Mouse (Mus musculus): ENCODE measurements around the gene Hsd3b7.
"Not testable (repeated sequence)": the region's sequence is repeated elsewhere in the genome, so short reads cannot be mapped to it uniquely, and the experiment has no call there.

Hsd3b7 gene

DNA sequence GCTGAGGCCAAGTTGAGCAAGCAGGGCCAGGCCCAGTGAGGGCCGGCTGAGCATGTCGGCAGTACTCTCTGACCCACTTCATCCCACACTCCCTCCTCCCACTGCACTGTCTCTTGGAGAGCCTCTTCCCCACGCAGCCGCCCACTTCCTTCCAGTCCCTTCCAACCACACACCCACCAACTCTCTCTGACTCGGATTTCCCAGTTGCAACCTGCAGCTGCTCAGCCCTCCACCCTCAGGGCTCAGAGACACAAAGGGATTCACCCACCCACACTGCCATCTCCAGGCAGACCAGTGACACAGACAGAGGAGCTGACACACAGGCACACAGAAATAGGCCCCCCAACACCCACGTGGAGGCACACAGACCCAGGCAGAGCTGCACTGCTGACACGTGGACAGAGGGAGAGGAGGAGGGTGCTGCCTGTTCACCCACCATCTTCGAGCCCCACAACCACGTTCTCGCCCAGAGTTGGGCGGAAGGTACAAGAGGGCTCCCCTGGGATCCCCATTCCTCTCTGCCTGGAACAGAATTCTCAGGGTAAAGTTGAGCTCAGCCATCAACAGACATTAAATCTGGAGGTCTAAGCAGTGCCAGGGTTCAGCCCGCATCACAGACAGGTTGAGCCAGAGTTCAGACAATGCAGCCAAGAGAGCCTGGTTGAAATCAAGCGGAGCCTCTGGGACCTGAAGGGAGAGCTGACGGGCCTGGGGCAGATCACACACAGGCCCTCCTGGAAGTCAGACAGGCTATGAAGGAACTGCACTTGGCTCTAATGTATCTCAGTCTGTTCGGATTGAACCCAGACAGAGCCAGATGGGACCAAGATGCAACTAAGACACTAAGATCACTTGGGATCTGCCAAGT, 15.8 kb downstream of the Hsd3b7 start:
- DNase-seq (ENCODE audit: low spot score in 2 of 2): no peak

DNA sequence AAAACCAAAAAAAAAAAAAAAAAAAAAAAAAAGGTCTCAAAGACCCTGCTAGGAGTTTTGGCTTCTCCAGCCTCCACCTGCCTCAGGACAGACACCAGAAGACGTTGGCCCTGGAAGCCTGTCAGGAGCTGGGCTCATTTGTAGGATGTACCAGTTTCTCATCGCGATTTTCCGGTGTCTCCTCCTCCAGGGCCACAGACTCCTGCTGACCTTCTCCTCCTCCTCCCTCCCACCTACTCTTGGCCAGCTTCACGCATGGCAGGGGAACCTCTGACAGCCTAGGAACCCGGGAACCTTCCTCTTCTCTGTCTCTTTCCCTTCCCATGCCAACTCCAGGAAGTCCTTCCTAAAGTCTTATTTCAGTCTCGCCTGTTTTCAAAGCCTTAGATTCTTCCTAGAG, 16.6 kb downstream of the Hsd3b7 start:
- no peak for DNase-seq (ENCODE audit: low spot score in 2 of 2)

DNA sequence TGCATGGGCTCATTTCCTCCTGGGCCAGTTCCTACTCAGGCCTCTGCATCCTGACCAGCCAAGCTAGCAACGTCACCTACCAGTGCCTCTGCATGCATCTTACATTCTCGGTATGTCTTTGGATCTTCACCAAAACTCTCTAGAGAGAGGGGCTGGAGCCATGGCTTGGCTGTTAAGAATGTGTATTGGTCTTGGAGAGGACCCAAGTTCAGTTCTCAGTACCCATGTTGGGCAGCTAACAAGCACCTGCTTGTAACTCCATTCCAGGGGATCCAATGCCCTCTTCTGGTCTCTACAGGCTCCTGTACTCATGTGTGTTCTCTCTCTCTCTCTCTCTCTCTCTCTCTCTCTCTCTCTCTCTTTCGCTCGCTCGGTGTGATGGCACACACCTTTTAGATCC, 17.4 kb downstream of the Hsd3b7 start:
- no peak for DNase-seq (ENCODE audit: low spot score in 2 of 2)

DNA sequence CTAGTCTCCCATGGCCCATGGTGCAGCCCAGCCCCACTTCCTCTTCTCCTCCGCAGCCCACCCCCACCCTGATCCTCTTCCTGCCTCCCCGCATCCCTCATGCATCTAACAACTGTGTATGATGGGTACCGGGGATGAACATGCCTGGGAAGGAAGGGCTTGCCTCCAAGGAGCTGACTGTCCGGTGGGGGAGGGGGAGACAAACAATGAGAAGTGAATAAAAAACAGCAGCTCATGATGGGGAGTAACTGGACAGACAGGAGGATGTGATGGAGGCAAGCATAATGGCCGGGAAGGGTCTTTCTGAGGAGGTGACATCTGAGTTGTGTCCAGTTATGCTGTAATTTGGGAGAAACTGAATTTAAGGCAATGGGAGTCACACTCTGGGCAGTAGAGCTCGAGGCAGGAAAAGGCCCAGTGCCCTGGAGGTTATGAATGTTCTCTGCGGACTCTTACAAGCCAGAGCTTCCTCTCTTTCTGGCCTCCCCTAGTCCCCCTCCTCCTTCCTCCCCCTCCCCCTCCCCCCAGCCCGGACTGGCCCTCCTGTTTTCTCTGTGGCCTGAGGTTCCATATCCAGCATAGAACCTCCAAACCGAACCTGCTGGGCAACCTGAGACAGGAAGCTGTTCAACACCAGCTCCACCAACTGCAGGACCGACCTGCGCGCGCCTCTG, 20.6 kb downstream of the Hsd3b7 start:
- DNase-seq (ENCODE audit: low spot score in 2 of 2): no peak

DNA sequence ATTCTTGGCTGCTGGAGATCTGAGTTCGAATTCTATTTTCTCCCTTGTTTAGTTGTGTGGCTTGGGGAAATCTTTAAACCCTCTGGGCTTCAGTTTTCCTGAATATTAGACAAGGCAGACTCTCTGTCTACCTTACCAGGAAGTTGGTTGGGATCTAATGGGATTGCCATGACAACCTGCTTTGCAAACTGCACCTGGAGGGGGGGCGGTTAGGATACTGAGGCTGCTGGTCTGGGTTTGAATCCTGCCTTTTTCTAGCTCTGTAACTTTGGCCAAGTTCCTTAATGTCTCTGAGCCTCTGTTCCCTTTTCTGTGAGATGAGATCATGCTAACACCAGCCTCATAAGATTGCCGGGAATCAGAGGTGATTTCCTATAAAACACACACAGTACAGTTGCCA, 22.1 kb downstream of the Hsd3b7 start:
- DNase-seq (ENCODE audit: low spot score in 2 of 2): no peak

DNA sequence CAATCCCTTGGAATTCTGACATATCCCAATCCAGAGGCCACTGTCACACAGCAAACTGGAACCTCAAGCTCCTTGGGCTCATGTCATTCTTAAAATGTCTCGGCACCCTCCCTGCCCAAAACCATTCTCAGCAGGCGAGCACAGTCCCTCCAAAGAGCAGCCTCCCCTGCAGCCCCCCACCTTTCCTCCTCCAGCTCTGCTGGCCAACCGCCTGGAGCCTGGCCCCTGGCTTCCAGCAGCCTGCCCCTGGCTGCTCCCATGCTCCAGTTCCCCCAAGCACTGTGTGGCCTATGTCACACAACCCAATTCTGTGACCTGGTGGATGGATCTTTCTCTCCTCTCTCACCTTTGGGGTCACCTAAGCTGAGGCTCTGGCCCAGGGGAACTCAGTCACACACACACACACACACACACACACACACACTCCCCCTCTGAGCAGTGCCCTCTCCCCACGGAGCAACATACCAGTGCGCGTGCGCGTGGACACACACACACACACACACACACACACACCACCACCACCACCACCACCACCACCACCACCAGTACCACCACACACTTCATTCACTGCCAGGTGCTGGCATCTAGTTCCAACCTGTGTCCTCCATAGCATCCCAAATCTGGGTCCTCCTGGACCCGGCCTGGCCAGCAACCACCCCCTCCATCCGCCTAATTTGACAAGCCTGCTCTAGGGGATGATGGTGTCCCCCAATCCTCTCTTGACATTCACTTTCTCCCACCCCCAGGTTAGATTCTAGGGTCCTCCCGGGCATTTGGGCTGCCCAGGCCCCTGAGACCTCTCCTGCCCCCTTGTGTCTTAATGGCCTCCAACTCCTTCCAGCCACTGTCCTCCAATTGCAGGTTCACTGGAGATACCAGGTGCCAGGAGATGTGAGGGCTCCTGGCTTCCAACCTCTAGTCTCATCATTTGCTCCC, 23.1 kb downstream of the Hsd3b7 start:
- no peak for DNase-seq (ENCODE audit: low spot score in 2 of 2)

DNA sequence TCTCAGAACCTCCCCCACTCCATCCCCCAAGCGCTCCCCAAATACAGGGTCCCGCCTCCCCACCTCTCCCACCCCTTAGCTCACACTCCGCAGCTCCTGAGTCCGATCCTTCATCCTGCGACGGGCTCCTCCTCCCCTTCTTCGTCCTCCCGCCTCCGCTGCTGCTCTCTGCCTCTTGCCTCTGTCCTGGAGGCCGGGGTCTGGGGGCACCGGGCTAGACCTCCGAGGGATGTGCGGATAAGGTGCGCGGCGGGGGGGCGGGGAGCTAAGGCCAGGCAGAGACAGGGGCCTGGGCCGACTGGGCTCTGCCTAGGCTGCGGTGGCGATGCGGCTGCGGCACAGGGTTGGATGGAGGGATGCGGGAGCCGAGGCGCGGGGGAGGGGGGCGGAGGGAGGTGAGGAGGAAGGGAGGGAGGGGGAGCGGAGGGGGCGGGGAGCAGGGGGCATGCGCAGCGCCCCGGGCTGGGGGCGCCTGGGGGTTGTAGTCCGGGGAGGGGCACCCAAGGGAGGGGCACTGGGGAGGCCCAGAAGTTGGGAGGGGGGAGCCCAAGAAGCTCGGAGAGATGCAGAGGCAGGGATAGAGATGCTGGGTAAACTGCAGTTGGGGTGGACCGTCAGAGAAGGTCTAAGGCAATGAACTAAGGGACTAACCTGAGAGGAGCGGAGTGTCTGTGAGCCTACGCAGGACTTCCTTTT, 23.9 kb downstream of the Hsd3b7 start, which contains the start of the genes Stx4a and Stx1b:
Gene Stx4a (plus strand): TSS at position 119 of the 696 bp plus-strand sequence.
Gene Stx1b (minus strand): TSS at position 374 of the 696 bp plus-strand sequence.
- DNase-seq (ENCODE audit: low spot score in 2 of 2): no peak

DNA sequence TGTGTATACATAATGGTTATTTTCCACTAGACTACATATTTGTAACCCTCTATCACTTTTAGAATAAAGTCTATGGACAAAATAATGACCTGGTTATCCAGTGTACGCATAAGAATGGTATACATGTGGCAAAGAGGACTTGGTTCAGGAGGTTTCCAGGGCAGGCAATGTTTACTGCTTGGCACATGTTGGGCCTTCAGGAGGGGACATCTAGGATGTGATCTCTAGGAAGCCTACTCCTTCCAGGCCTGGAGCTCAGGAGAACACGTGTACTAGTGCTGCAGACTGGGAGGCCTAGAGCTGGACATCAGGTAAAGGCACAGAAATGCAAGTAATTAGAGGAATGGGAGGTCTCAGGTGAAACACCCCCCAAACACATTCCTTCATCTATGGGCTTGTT, 35.1 kb downstream of the Hsd3b7 start:
- no peak for DNase-seq (ENCODE audit: low spot score in 2 of 2)

DNA sequence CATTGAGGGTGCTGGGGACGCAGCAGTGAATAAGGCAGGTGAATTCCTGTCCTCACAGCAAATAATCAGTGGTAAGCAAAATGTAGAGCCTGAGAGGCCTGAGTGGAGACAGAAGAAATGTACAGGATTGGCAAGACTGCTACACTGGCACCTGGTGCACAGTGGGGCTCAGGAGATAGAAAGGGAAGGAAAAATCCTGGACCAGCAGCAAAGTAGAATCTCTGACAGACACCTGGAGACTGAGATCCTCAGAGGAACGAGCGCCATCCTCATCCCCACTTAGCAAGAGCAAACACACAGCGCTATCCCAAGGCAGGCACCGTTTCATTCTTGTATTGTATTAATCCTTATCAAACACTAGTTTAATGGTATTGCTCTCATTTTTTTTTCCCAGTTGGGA, 37.1 kb downstream of the Hsd3b7 start:
- DNase-seq (ENCODE audit: low spot score in 2 of 2): no peak

DNA sequence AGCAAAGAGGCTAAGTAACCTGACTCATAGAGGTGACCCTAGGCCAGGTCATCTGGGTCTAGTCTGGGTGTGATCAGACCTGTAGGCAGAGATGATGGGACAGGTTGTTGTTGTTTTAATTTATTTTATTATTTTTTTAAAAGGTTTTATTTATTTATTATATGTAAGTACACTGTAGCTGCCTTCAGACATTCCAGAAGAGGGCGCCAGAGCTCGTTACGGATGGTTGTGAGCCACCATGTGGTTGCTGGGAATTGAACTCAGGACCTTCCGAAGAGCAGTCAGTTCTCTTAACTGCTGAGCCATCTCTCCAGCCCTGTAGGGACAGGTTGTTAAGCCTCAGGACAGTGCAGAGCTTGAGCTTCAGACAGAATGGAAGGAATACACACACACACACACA, 37.5 kb downstream of the Hsd3b7 start:
- DNase-seq (ENCODE audit: low spot score in 2 of 2): not testable (repeated sequence)

DNA sequence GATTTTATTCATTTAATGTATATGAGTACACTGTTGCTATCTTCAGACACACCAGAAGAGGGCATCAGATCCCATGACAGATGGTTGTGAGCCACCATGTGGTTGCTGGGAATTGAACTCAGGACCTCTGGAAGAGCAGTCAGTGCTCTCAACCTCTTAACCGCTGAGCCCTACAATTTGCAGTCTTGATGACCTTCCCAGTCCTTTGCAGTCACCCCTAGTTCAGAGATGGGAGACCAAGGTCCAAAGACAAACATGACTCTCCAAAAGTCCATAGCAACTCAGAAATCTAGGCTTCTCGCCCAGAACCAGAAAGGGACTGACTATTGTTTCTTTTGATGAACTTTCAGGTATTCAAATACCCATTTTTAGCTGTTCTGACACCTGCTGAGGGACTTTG, 39.6 kb downstream of the Hsd3b7 start:
- DNase-seq (ENCODE audit: low spot score in 2 of 2): not testable (repeated sequence)

DNA sequence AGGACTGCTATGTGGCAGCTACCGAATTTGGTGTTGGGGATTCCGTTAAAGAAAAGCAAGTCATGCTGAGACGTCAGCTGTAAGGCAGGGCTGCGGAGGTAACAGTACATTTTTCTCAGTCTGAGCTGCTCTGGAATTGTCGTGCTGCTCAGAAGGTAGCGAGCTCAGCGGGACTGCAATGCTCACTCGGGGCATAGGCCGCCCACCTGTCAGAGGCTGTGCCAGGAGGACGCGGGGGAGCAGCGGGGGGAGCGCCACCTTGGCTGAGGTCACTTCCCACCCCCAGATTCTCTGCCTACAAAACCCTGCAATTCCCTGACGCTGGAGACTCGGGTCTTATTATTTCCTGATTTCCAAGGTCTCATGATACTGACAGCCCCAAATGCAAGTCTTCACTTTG, 40.5 kb downstream of the Hsd3b7 start:
- DNase-seq (ENCODE audit: low spot score in 2 of 2): no peak

DNA sequence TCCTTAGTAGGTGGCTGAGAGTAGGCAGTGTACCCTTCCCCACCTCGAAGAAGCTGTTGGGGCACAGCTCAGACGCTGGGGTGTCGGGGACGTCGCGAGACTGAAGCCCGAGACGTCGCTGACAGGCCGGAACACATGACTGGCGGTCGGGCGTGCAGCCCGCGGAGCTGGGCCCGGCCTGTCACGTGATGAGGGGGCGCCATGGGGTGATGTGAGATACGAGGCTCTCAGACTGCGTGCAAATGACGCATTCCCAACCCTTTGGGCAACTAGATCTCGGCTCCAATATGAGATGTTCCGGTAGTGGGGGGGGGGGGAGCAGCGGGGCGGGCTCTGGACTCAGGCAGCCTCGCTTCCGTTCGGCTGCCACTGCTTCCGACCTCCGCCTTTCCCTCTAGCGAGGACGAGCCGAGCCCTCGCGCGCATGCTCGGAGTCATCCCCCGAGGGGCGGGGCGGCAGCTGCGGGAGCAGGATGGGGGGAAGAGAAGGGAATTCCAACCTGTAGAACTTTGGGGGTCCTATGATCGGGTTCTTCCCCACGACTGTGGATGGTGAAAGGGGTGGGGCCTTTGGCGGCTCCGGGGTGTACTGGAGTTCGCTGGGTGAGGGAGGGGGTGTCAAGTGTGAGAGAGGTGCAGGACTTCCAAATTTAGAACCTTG, 41.1 kb downstream of the Hsd3b7 start:
- DNase-seq (ENCODE audit: low spot score in 2 of 2): peak; percentile 88 to 93

DNA sequence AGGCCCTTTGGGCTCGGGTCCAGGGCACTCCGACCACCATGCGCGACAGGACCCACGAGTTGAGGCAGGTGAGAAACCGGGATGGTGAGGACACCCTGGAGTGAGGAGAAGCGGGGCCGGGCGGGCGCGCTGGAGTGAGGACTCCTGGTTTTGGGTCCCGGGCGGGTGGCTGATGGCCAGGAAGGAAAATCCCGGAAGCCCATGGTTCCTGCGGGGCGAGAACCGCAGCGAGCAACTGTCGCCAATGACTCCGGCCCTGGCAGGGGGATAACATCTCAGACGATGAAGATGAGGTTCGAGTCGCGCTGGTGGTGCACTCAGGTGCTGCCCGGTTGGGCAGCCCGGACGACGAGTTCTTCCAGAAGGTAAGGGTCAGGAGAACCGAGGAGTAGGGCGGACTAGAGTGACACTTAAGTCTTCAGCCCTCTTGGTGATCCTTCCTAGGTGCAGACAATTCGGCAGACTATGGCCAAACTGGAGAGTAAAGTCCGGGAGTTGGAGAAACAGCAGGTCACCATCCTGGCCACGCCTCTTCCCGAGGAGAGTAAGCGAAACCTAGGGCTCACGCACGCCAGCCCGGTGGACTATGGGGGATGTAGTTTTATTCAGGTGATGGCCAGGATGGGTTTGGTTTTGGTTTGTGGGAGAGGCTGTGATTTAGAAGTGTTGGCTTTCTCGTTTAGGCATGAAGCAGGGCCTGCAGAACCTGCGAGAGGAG, 41.8 kb downstream of the Hsd3b7 start:
- DNase-seq (ENCODE audit: low spot score in 2 of 2): peak; percentile 75 to 76

DNA sequence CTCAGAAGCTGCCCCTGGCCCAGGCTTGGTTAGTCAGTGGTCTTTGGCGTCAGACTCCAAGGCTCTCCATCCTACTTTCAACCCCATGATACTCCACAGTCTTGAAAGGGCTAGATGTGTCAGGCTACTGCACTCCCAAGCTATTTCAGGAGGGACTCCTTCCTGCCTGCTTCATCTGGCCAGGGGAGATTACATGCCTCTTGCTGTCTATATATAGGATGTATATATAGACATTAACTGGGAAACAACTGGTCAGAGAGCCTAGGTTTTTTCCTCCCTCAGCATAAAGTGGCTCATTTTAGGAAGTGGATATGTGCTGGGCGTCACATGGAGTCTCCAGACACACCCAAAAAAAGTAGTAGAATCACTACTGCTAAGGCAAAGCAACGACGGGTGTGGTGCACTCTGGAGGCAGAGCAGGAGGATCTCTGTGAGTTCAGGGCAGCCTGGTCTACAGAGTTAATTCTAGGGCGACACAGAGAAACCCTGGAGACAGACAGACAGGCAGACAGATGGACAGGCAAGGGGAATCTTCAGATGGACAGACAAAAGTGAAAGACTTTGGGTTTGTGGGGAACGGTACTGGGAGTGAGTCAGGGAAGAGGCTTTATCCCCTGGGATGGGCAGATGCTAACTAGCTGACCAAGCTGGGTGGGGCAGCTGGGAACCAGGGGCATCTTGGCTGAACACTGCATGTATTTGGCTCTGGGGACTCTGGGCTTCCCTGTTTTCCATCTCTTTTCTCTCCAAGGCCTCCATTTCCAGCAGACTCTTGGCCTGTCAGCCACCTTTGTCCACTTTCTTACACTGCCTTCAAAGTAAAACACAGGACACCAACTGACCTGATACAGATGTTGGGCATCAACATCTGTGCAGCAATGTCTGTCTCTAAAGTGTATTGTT, 49.8 kb downstream of the Hsd3b7 start:
- DNase-seq (ENCODE audit: low spot score in 2 of 2): no peak

DNA sequence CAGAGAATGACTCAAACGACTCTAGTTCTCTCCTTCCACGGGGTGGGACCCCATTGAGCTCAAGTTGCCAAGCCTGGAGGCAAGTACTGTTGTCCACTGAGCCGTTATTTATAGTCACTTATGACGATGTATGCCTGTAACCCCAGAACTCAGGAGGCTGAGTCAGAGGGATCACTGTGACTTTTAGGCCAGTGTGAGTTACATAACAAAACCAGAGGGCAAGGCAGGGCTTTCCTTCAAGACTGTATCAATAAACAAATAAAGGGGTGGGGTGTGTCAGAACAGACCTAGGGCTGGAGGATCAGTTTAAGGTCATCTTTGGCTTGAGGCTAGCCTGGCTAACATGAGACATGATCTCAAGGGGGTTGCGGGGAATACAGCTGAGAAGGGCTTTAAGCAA, 50.5 kb downstream of the Hsd3b7 start:
- no peak for DNase-seq (ENCODE audit: low spot score in 2 of 2)
